Mouse (Mus musculus) intestine, embryonic 16.5 days (tissue): ENCODE measurements around the gene Slc7a7. TPM values are rescaled to one million over a fixed set of nuclear protein-coding genes. Genes with fewer than 3 reads are reported as not detected.

Source experiments
- ATAC-seq: fragments of 200-750 bp; cut with Nextera tagmentation; 2 replicates; pipeline ENCODE4 v1.8.0; 2017; ENCODE audit warnings: moderate TSS enrichment, moderate library complexity
- H3K27ac ChIP-seq: fragments of 300-500 bp; sonication (generic); 2 replicates; pipeline ENCODE4 v1.5.1; 2014; ENCODE audit warnings: mild to moderate bottlenecking, low read length
- H3K27me3 ChIP-seq: fragments of 300-500 bp; sonication (generic); replicated peaks from 2 replicates; pipeline ENCODE4 v1.6.1; 2014; ENCODE audit warnings: low read length, control low read depth, mixed read lengths; ENCODE audit not compliant: control insufficient read depth, insufficient read depth
- H3K36me3 ChIP-seq: fragments of 300-500 bp; sonication (generic); 2 replicates; pipeline ENCODE4 v1.6.1; 2014; ENCODE audit warnings: low read length, control low read depth; ENCODE audit not compliant: control insufficient read depth, insufficient read depth
- H3K4me1 ChIP-seq: fragments of 300-500 bp; sonication (generic); 2 replicates; pipeline ENCODE4 v1.6.1; 2014; ENCODE audit warnings: low read length, control low read depth, mixed read lengths; ENCODE audit not compliant: control insufficient read depth, insufficient read depth
- H3K4me2 ChIP-seq: fragments of 300-500 bp; sonication (generic); 2 replicates; pipeline ENCODE4 v1.6.1; 2014; ENCODE audit warnings: low read depth, low read length, control low read depth
- H3K4me3 ChIP-seq: fragments of 300-500 bp; sonication (generic); 2 replicates; pipeline ENCODE4 v1.5.1; 2014; ENCODE audit warnings: mild to moderate bottlenecking, low read length
- H3K9ac ChIP-seq: fragments of 300-500 bp; sonication (generic); 2 replicates; pipeline ENCODE4 v1.6.1; 2014; ENCODE audit warnings: low read depth, low read length
- H3K9me3 ChIP-seq: fragments of 300-500 bp; sonication (generic); 2 replicates; pipeline ENCODE4 v1.6.1; 2016; ENCODE audit warnings: low read length, control low read depth; ENCODE audit not compliant: control insufficient read depth
- WGBS: fragments of 180-500 bp; shearing (Covaris S2); extraction: QIAGEN DNeasy Blood & Tissue Kit; methylation state at CpG from one replicate; pipeline ENCODE4 v1.1.7; 2014; 5-methylcytosine and 5-hydroxymethylcytosine counted together
- polyA plus RNA-seq: library from polyadenylated mRNA; unstranded; fragments of >200 nt; fragmentation: Nextera tagmentation; extraction: Ambion mirVana; gene quantifications from 2 replicates; pipeline ENCODE4 v1.2.1, GENCODE M21; 2015

Slc7a7 gene
- polyA plus RNA-seq, 1 experiment from 2014 or later = 93.8 TPM

GRCm38 (mm10) chr14:54398921-54399382, 18.6 kb downstream of the Slc7a7 start:
- H3K9me3 ChIP-seq = peaks cover 4% of the 10 kb centered on the region; the same call in 1 of the 2 replicates
- ATAC-seq = no peak
- H3K4me1 ChIP-seq = peaks cover 16% of the 10 kb centered on the region; the same call in 1 of the 2 replicates
- no peak overlapping the region for H3K4me3 ChIP-seq
- no peaks in the 10 kb centered on the region for H3K27me3 ChIP-seq
- WGBS = 40% methylated on average over 8 of the region's 8 CpGs
- no peak overlapping the region for H3K9ac ChIP-seq
- peak overlapping the region; percentile 2; the same call in 1 of the 2 replicates for H3K27ac ChIP-seq
- H3K4me2 ChIP-seq = no peak overlapping the region
- peaks cover 3% of the 10 kb centered on the region; the same call in 1 of the 2 replicates for H3K36me3 ChIP-seq

GRCm38 (mm10) chr14:54398528-54398916, 19.1 kb downstream of the Slc7a7 start:
- Histone ChIP-seq H3K9ac (no peak overlapping the region), H3K27me3 (no peaks in the 10 kb centered on the region), H3K27ac (peak overlapping the region; percentile 2; the same call in 1 of the 2 replicates), H3K4me3 (no peak overlapping the region), H3K9me3 (peaks cover 4% of the 10 kb centered on the region; the same call in 1 of the 2 replicates), H3K4me2 (no peak overlapping the region), H3K36me3 (peaks cover 3% of the 10 kb centered on the region; the same call in 1 of the 2 replicates), H3K4me1 (peaks cover 16% of the 10 kb centered on the region; the same call in 1 of the 2 replicates)
- ATAC-seq = no peak
- 64% methylated on average over 7 of the region's 7 CpGs for WGBS

GRCm38 (mm10) chr14:54397872-54398527, 19.6 kb downstream of the Slc7a7 start:
- Histone ChIP-seq H3K27me3 (no peaks in the 10 kb centered on the region), H3K36me3 (peaks cover 3% of the 10 kb centered on the region; the same call in 1 of the 2 replicates), H3K27ac (no peak overlapping the region), H3K9me3 (peaks cover 4% of the 10 kb centered on the region; the same call in 1 of the 2 replicates), H3K9ac (no peak overlapping the region), H3K4me3 (no peak overlapping the region), H3K4me2 (no peak overlapping the region), H3K4me1 (peaks cover 14% of the 10 kb centered on the region; the same call in 1 of the 2 replicates)
- ATAC-seq = no peak
- WGBS = 79% methylated on average over 7 of the region's 7 CpGs

- Histone ChIP-seq H3K4me2 (no peak overlapping the region), H3K4me1 (0 out of 2 replicates have a peak, but pooled peaks cover 6% of the 10 kb centered on the region), H3K27me3 (no peaks in the 10 kb centered on the region), H3K9me3 (peaks cover 4% of the 10 kb centered on the region; the same call in 1 of the 2 replicates), H3K9ac (no peak overlapping the region), H3K36me3 (peaks cover 3% of the 10 kb centered on the region; the same call in 1 of the 2 replicates), H3K4me3 (no peak overlapping the region), H3K27ac (no peak overlapping the region)
- 65% methylated on average over 7 of the region's 7 CpGs for WGBS
- no peak for ATAC-seq
Measured at GRCm38 (mm10) chr14:54396685-54397084, 20.9 kb downstream of the Slc7a7 start.

- H3K4me1 ChIP-seq = 0 out of 2 replicates have a peak, but pooled peaks cover 8% of the 10 kb centered on the region
- no peak overlapping the region for H3K27ac ChIP-seq
- no peak overlapping the region for H3K9ac ChIP-seq
- H3K4me3 ChIP-seq = no peak overlapping the region
- no peak for ATAC-seq
- no peaks in the 10 kb centered on the region for H3K27me3 ChIP-seq
- peaks cover 4% of the 10 kb centered on the region; the same call in 1 of the 2 replicates for H3K9me3 ChIP-seq
- H3K4me2 ChIP-seq = no peak overlapping the region
- peaks cover 3% of the 10 kb centered on the region; the same call in 1 of the 2 replicates for H3K36me3 ChIP-seq
Measured at GRCm38 (mm10) chr14:54394309-54394708, 23.3 kb downstream of the Slc7a7 start.

GRCm38 (mm10) chr14:54393794-54394193, 23.8 kb downstream of the Slc7a7 start:
- H3K9ac ChIP-seq = no peak overlapping the region
- peaks cover 4% of the 10 kb centered on the region; the same call in 1 of the 2 replicates for H3K9me3 ChIP-seq
- H3K4me3 ChIP-seq = no peak overlapping the region
- WGBS = 77% methylated on average over 3 of the region's 3 CpGs
- H3K27ac ChIP-seq = no peak overlapping the region
- H3K4me1 ChIP-seq = 0 out of 2 replicates have a peak, but pooled peaks cover 4% of the 10 kb centered on the region
- ATAC-seq = no peak
- H3K27me3 ChIP-seq = no peaks in the 10 kb centered on the region
- peaks cover 3% of the 10 kb centered on the region; the same call in 1 of the 2 replicates for H3K36me3 ChIP-seq
- no peak overlapping the region for H3K4me2 ChIP-seq

- Histone ChIP-seq H3K27ac (no peak overlapping the region), H3K4me1 (peaks cover 15% of the 10 kb centered on the region; the same call in 1 of the 2 replicates), H3K4me2 (no peak overlapping the region), H3K36me3 (peaks cover 3% of the 10 kb centered on the region; the same call in 1 of the 2 replicates), H3K9ac (0 out of 2 replicates have a peak overlapping the region, but pooled peaks have one; percentile 4), H3K9me3 (peaks cover 4% of the 10 kb centered on the region; the same call in 1 of the 2 replicates), H3K27me3 (no peaks in the 10 kb centered on the region), H3K4me3 (no peak overlapping the region)
- no peak for ATAC-seq
- WGBS = 45% methylated on average over 6 of the region's 6 CpGs
Measured at GRCm38 (mm10) chr14:54390843-54391242, 26.7 kb downstream of the Slc7a7 start.

GRCm38 (mm10) chr14:54387546-54387945, 30.0 kb downstream of the Slc7a7 start:
- H3K9ac ChIP-seq = peak overlapping the region; percentile 22; the same call in 1 of the 2 replicates
- peak overlapping the region; percentile 23; the same call in 1 of the 2 replicates for H3K27ac ChIP-seq
- H3K4me3 ChIP-seq = no peak overlapping the region
- peaks cover 30% of the 10 kb centered on the region for H3K4me1 ChIP-seq
- ATAC-seq = peak; percentile 24; the same call in 1 of the 2 replicates
- H3K9me3 ChIP-seq = no peaks in the 10 kb centered on the region
- H3K36me3 ChIP-seq = no peaks in the 10 kb centered on the region
- no peaks in the 10 kb centered on the region for H3K27me3 ChIP-seq
- no peak overlapping the region for H3K4me2 ChIP-seq
- 61% methylated on average over 6 of the region's 6 CpGs for WGBS

- Histone ChIP-seq H3K4me3 (no peak overlapping the region), H3K4me1 (peaks cover 42% of the 10 kb centered on the region), H3K36me3 (no peaks in the 10 kb centered on the region), H3K9ac (0 out of 2 replicates have a peak overlapping the region, but pooled peaks have one; percentile 13), H3K4me2 (no peak overlapping the region), H3K27me3 (no peaks in the 10 kb centered on the region), H3K27ac (peak overlapping the region; percentile 60), H3K9me3 (no peaks in the 10 kb centered on the region)
- ATAC-seq = 0 out of 2 replicates have a peak, but pooled peaks have one; percentile 10
- WGBS = 74% methylated on average over 7 of the region's 7 CpGs
Measured at GRCm38 (mm10) chr14:54385968-54386618, 31.5 kb downstream of the Slc7a7 start.
